Mouse (Mus musculus) CH12.LX (cell line): ENCODE measurements around the gene Il2ra. TPM values are rescaled to one million over a fixed set of nuclear protein-coding genes. Genes with fewer than 3 reads are reported as not detected.

Source experiments
- DNase-seq: peaks from one replicate; pipeline ENCODE4 v3.0.0-alpha.2; 2013; ENCODE audit errors: extremely low read depth
- H3K27ac ChIP-seq: 2 replicates; pipeline ENCODE4 v1.5.1; 2012; ENCODE audit warnings: low read depth, mild to moderate bottlenecking, control low read depth, moderate library complexity; ENCODE audit not compliant: insufficient read depth
- H3K27me3 ChIP-seq: replicated peaks from 2 replicates; pipeline ENCODE3; 2012; ENCODE audit warnings: inconsistent platforms
- H3K36me3 ChIP-seq, 2 experiments: replicated peaks in 1 of 2; 2 replicates each; pipeline versions ENCODE3 to v1.6.1; 2012; ENCODE audit warnings: inconsistent platforms in 1 of 2, low read length in 1 of 2, mild to moderate bottlenecking in 1 of 2, mixed read lengths in 1 of 2, moderate library complexity in 1 of 2; ENCODE audit not compliant: control insufficient read depth in 1 of 2, insufficient read depth in 1 of 2
- H3K4me1 ChIP-seq, 2 experiments: 2 replicates each; pipeline ENCODE4 v1.6.1; 2012; ENCODE audit warnings: inconsistent platforms in 1 of 2, moderate library complexity in 1 of 2; ENCODE audit not compliant: insufficient read depth in 2 of 2, control insufficient read depth in 1 of 2
- H3K4me2 ChIP-seq: 2 replicates; pipeline ENCODE4 v1.6.1; 2012; ENCODE audit warnings: low read depth, mild to moderate bottlenecking, control low read depth; ENCODE audit not compliant: poor library complexity, insufficient read depth, severe bottlenecking
- H3K4me3 ChIP-seq, 3 experiments: fragments of 150-350 bp in 1 of 3; sonication (generic) in 1 of 3; replicated peaks in 1 of 3; 2 replicates each; pipeline versions ENCODE3 to v1.5.1; 2011 to 2012; ENCODE audit warnings: low read depth in 2 of 3, low read length in 2 of 3, mild to moderate bottlenecking in 2 of 3, moderate library complexity in 2 of 3, control low read depth in 1 of 3, improper control_type of control experiment in 1 of 3, inconsistent platforms in 1 of 3, mixed read lengths in 1 of 3; ENCODE audit not compliant: poor library complexity in 1 of 3
- H3K79me2 ChIP-seq: replicated peaks from 2 replicates; pipeline ENCODE4 v1.6.1; 2012; ENCODE audit warnings: mild to moderate bottlenecking, moderate library complexity; ENCODE audit not compliant: control insufficient read depth, poor library complexity, insufficient read depth, severe bottlenecking; ENCODE audit errors: extremely low read depth
- H3K9ac ChIP-seq: 2 replicates; pipeline ENCODE4 v1.6.1; 2012; ENCODE audit warnings: low read depth, mild to moderate bottlenecking, control low read depth, moderate library complexity; ENCODE audit not compliant: insufficient read depth
- H3K9me3 ChIP-seq: replicated peaks from 2 replicates; pipeline ENCODE3; 2012; ENCODE audit warnings: low read length, inconsistent platforms, mixed read lengths
- BHLHE40 ChIP-seq: IDR thresholded peaks from 2 replicates; pipeline ENCODE4 v1.6.1; 2011; ENCODE audit warnings: mild to moderate bottlenecking, low read depth, low read length, improper control_type of control experiment
- CHD1 ChIP-seq: IDR thresholded peaks from 2 replicates; pipeline ENCODE4 v1.6.1; 2012; ENCODE audit warnings: low read depth, low read length, improper control_type of control experiment, inconsistent platforms
- CHD2 ChIP-seq: IDR thresholded peaks from 2 replicates; pipeline ENCODE4 v1.6.1; 2011; ENCODE audit warnings: low read length, improper control_type of control experiment
- E2F4 ChIP-seq: IDR thresholded peaks from 2 replicates; pipeline ENCODE4 v1.6.1; 2011; ENCODE audit warnings: low read depth, low read length, improper control_type of control experiment; ENCODE audit not compliant: insufficient replicate concordance
- ELF1 ChIP-seq: IDR thresholded peaks from 2 replicates; pipeline ENCODE4 v1.6.1; 2014; ENCODE audit warnings: low read depth, mild to moderate bottlenecking, inconsistent platforms, low read length, improper control_type of control experiment
- EP300 ChIP-seq: IDR thresholded peaks from 2 replicates; pipeline ENCODE4 v1.6.1; 2011; ENCODE audit warnings: low read length, improper control_type of control experiment
- ETS1 ChIP-seq: conservative IDR thresholded peaks from 2 replicates; pipeline ENCODE4 v1.6.1; 2012; ENCODE audit warnings: low read depth, mild to moderate bottlenecking, inconsistent platforms, low read length, improper control_type of control experiment, moderate library complexity
- GABPA ChIP-seq: IDR thresholded peaks from 2 replicates; pipeline ENCODE4 v1.6.1; 2012; ENCODE audit warnings: low read depth, low read length, improper control_type of control experiment, inconsistent platforms; ENCODE audit not compliant: insufficient replicate concordance
- JUN ChIP-seq: IDR thresholded peaks from 2 replicates; pipeline ENCODE4 v1.6.1; 2011; ENCODE audit warnings: low read depth, mild to moderate bottlenecking, low read length, improper control_type of control experiment, moderate library complexity; ENCODE audit not compliant: insufficient read depth
- JUND ChIP-seq: conservative IDR thresholded peaks from 2 replicates; pipeline ENCODE4 v1.6.1; 2011; ENCODE audit warnings: low read depth, low read length, improper control_type of control experiment
- MAFK ChIP-seq: IDR thresholded peaks from 2 replicates; pipeline ENCODE4 v1.6.1; 2011; ENCODE audit warnings: low read length, improper control_type of control experiment; ENCODE audit not compliant: insufficient replicate concordance
- MAZ ChIP-seq: IDR thresholded peaks from 2 replicates; pipeline ENCODE4 v1.6.1; 2012; ENCODE audit warnings: low read depth, mild to moderate bottlenecking, inconsistent platforms, low read length, improper control_type of control experiment, moderate library complexity
- MEF2A ChIP-seq: IDR thresholded peaks from 2 replicates; pipeline ENCODE4 v1.6.1; 2014; ENCODE audit warnings: low read depth, mild to moderate bottlenecking, inconsistent platforms, low read length, improper control_type of control experiment, borderline replicate concordance
- MXI1 ChIP-seq: IDR thresholded peaks from 2 replicates; pipeline ENCODE4 v1.6.1; 2011; ENCODE audit warnings: mild to moderate bottlenecking, low read depth, low read length, improper control_type of control experiment
- MYC ChIP-seq: IDR thresholded peaks from 2 replicates; pipeline ENCODE4 v1.6.1; 2011; ENCODE audit warnings: low read depth, mild to moderate bottlenecking, improper control_type of control experiment, low read length
- NELFE ChIP-seq: IDR thresholded peaks from 2 replicates; pipeline ENCODE4 v1.6.1; 2011; ENCODE audit warnings: low read depth, low read length, improper control_type of control experiment
- PAX5 ChIP-seq: IDR thresholded peaks from 2 replicates; pipeline ENCODE4 v1.6.1; 2012; ENCODE audit warnings: low read length, inconsistent platforms, mixed read lengths
- POLR2AphosphoS2 ChIP-seq: IDR thresholded peaks from 2 replicates; pipeline ENCODE4 v1.6.1; 2011; ENCODE audit warnings: low read depth, low read length, improper control_type of control experiment
- RCOR1 ChIP-seq: conservative IDR thresholded peaks from 2 replicates; pipeline ENCODE4 v1.6.1; 2012; ENCODE audit warnings: low read depth, mild to moderate bottlenecking, inconsistent platforms, low read length, improper control_type of control experiment
- SIN3A ChIP-seq: IDR thresholded peaks from 2 replicates; pipeline ENCODE4 v1.6.1; 2012; ENCODE audit warnings: low read length, improper control_type of control experiment, inconsistent platforms
- SMC3 ChIP-seq: IDR thresholded peaks from 2 replicates; pipeline ENCODE4 v1.6.1; 2011; ENCODE audit warnings: low read depth, low read length, improper control_type of control experiment
- TBP ChIP-seq: conservative IDR thresholded peaks from 2 replicates; pipeline ENCODE4 v1.6.1; 2011; ENCODE audit warnings: low read depth, low read length, improper control_type of control experiment
- USF1 ChIP-seq: IDR thresholded peaks from 2 replicates; pipeline ENCODE4 v1.6.1; 2014; ENCODE audit warnings: low read depth, mild to moderate bottlenecking, inconsistent platforms, low read length, improper control_type of control experiment
- USF2 ChIP-seq: conservative IDR thresholded peaks from 2 replicates; pipeline ENCODE4 v1.6.1; 2011; ENCODE audit warnings: low read depth, low read length, improper control_type of control experiment
- ZC3H11A ChIP-seq: IDR thresholded peaks from 2 replicates; pipeline ENCODE4 v1.6.1; 2012; ENCODE audit warnings: low read depth, mild to moderate bottlenecking, inconsistent platforms, low read length, improper control_type of control experiment
- ZKSCAN1 ChIP-seq: IDR thresholded peaks from 2 replicates; pipeline ENCODE4 v1.6.1; 2012; ENCODE audit warnings: low read depth, inconsistent platforms, low read length, improper control_type of control experiment, borderline replicate concordance
- ZMIZ1 ChIP-seq: IDR thresholded peaks from 2 replicates; pipeline ENCODE4 v1.6.1; 2012; ENCODE audit warnings: low read depth, mild to moderate bottlenecking, inconsistent platforms, low read length, improper control_type of control experiment
- ZNF384 ChIP-seq: IDR thresholded peaks from 2 replicates; pipeline ENCODE4 v1.6.1; 2012; ENCODE audit warnings: low read depth, low read length, improper control_type of control experiment, inconsistent platforms
- dilution Hi-C: fragments of 300-500 bp; cut with MboI; formaldehyde crosslinking; loops from 2 replicates; pipeline ENCODE4 v1.14.3; 2020; ENCODE audit warnings: low sequenced_read_pairs; ENCODE audit not compliant: extremely low pct_unique_long_range_greater_than_20kb, extremely low pct_ligation_motif_present
- in situ Hi-C: fragments of 300-500 bp; cut with MboI; formaldehyde crosslinking; loops from 3 replicates; pipeline ENCODE4 v1.14.3; 2019; ENCODE audit warnings: low sequenced_read_pairs, low pct_ligation_motif_present, low pct_unique_long_range_greater_than_20kb, mixed read lengths
- polyA plus RNA-seq: library from polyadenylated mRNA; unstranded; fragments of >175 nt; gene quantifications from 2 replicates; pipeline ENCODE4 v1.2.1, GENCODE M21; 2012; ENCODE audit warnings: low read depth; ENCODE audit not compliant: insufficient read length
- total RNA-seq, 2 experiments: library from RNA; depleted of rRNA; stranded (reverse); fragments of 300-350 nt in 1 of 2; fragments of >200 nt in 1 of 2; gene quantifications; 2 replicates each; pipeline ENCODE4 v1.2.3; 2012 to 2014

The Il2ra gene
- total and polyA plus RNA-seq, 3 experiments = 6.0 to 8.8 (median 6.3) TPM

GRCm38 (mm10) chr2:11652196-11652595, 9.6 kb downstream of the Il2ra start:
- in situ Hi-C loops = no loop called here

GRCm38 (mm10) chr2:11652780-11653179, 10.2 kb downstream of the Il2ra start:
- H3K9me3 ChIP-seq = no peaks in the 10 kb centered on the region
- H3K79me2 ChIP-seq = peaks cover 7% of the 10 kb centered on the region
- in situ Hi-C loops = no loop called here
- no peak for DNase-seq
- no peak overlapping the region for H3K9ac ChIP-seq
- H3K4me3 ChIP-seq = no peak overlapping the region
- H3K4me1 ChIP-seq = peaks cover 24 to 71% of the 10 kb centered on the region in 2 experiments
- dilution Hi-C loops = no loop called here
- peaks cover 4% of the 10 kb centered on the region in 2 experiments for H3K36me3 ChIP-seq
- no peak overlapping the region for H3K4me2 ChIP-seq
- TF ChIP-seq ELF1 (no peak), JUN (no peak), ZKSCAN1 (no peak), TBP (no peak), RCOR1 (no peak), MEF2A (no peak), JUND (no peak), ZC3H11A (no peak), ZMIZ1 (no peak), EP300 (no peak), MAZ (no peak), MXI1 (no peak), CHD1 (no peak), MYC (no peak), NELFE (no peak), SIN3A (no peak), MAFK (no peak), USF2 (no peak)
- H3K27ac ChIP-seq = peak overlapping the region; percentile 53; the same call in 1 of the 2 replicates
- H3K27me3 ChIP-seq = no peaks in the 10 kb centered on the region

More at GRCm38 (mm10) chr2:11652196-11652595, 9.6 kb downstream of the Il2ra start:
- DNase-seq = no peak
- Histone ChIP-seq H3K9ac (no peak overlapping the region), H3K4me3 (no peak overlapping the region), H3K27ac (0 out of 2 replicates have a peak overlapping the region, but pooled peaks have one; percentile 53), H3K27me3 (no peaks in the 10 kb centered on the region), H3K79me2 (peaks cover 4% of the 10 kb centered on the region), H3K36me3 (peaks cover 4 to 7% of the 10 kb centered on the region in 2 experiments), H3K4me1 (peaks cover 20 to 71% of the 10 kb centered on the region in 2 experiments), H3K4me2 (no peak overlapping the region), H3K9me3 (no peaks in the 10 kb centered on the region)
- dilution Hi-C loops = no loop called here
- TF ChIP-seq SIN3A = no peak
- no peak for TF ChIP-seq USF1
- no peak for TF ChIP-seq BHLHE40
- no peak for TF ChIP-seq MYC
- no peak for TF ChIP-seq JUND
- no peak for TF ChIP-seq SMC3
- TF ChIP-seq CHD2 = no peak
- TF ChIP-seq ZMIZ1 = no peak
- no peak for TF ChIP-seq MAZ
- TF ChIP-seq ZKSCAN1 = no peak
- TF ChIP-seq ZNF384 = no peak
- no peak for TF ChIP-seq EP300
- no peak for TF ChIP-seq GABPA
- TF ChIP-seq E2F4 = no peak
- TF ChIP-seq MXI1 = no peak
- no peak for TF ChIP-seq POLR2AphosphoS2
- TF ChIP-seq JUN = no peak
- TF ChIP-seq ETS1 = no peak
- TF ChIP-seq PAX5 = no peak
